Mouse (Mus musculus) Patski (cell line): ENCODE measurements around the gene Lingo1. TPM values are rescaled to one million over a fixed set of nuclear protein-coding genes. Genes with fewer than 3 reads are reported as not detected.

Source experiments
- ATAC-seq: fragments of 100-300 bp; one replicate; pipeline ENCODE4 v1.8.0; 2021
- CTCF ChIA-PET: fragments of 350-600 bp; sonication (Branson Sonifier 250); formaldehyde crosslinking; loops from one replicate; lab custom pipeline; 2022; ENCODE audit warnings: inconsistent platforms; lab: Charles Lee
- POLR2A ChIA-PET: fragments of 350-600 bp; sonication (Branson Sonifier 250); formaldehyde crosslinking; loops from one replicate; lab custom pipeline; 2022; ENCODE audit warnings: antibody characterized with exemption, inconsistent platforms; lab: Charles Lee
- DNase-seq: peaks from one replicate; pipeline ENCODE4 v3.0.0-alpha.2; 2011; ENCODE audit warnings: low read depth, low spot score
- H3K27me3 ChIP-seq: fragments of 371-371 bp; one replicate; pipeline ENCODE4 v1.5.1; 2021
- CTCF ChIP-seq: fragments of 100-300 bp; IDR thresholded peaks from one replicate; pipeline ENCODE4 v1.5.1; 2021
- in situ Hi-C: fragments of 300-500 bp; cut with MboI; formaldehyde crosslinking; loops from 3 replicates; pipeline ENCODE4 v1.11.1; 2018; ENCODE audit warnings: low pct_unique_long_range_greater_than_20kb, mixed read lengths
- polyA plus RNA-seq: library from polyadenylated mRNA; unstranded; gene quantifications from one replicate; pipeline ENCODE4 v1.2.3, GENCODE M21; 2021

Gene Lingo1
- polyA plus RNA-seq, 1 experiment from 2014 or later = 0.06 TPM

GRCm38 (mm10) chr9:56725814-56726213 lies 70.5 kb downstream of the Lingo1 start:
- POLR2A ChIA-PET = no interaction called here
- no peak for TF ChIP-seq CTCF
- H3K27me3 ChIP-seq = peaks cover 51% of the 10 kb centered on the region
- in situ Hi-C loops = no loop called here
- DNase-seq (peak; percentile 6), ATAC-seq (no peak)
- CTCF ChIA-PET = no interaction called here

DNA sequence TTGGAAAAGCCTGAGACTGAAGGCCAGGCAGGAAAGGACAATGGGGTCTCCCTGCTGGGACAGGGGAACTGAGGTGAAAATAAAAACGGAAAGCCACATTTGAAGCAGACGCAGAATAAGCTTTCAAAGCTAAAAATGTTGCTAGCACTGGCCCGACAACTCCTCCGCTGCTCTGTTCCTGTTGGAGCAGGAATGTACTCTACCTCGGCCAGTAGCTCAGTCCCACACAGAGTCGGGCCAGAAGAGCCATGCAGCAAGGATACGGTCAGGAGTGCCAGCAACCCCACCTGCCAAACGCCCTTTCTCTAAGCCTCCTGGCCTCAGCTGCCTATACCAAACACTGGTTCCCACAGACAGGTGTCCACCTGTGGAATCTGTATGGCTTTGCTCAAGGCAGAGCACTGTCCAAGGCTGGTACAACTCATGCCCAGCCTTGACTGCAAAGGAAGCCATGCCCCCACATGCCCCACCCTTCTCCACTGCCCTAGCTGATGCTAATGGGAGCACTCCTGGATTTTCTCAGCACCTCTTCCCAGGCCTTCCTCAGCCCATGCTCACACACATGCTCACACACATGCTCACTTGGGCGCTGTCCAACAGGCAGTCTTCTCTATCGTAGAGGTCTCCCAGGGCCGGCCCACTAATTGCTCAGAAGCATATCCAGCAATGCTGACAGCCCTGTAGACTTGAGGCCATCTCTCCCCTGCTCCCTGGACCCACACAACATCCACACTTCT lies 74.0 kb downstream of the Lingo1 start:
- DNase-seq = no peak
- in situ Hi-C loops = no loop called here
- CTCF ChIA-PET = no interaction called here
- no peak for ATAC-seq
- POLR2A ChIA-PET = no interaction called here
- peaks cover 50% of the 10 kb centered on the region for H3K27me3 ChIP-seq
- no peak for TF ChIP-seq CTCF

- H3K27me3 ChIP-seq = peaks cover 50% of the 10 kb centered on the region
- in situ Hi-C loops = no loop called here
- ChIA-PET CTCF (no interaction called here), POLR2A (no interaction called here)
- no peak for DNase-seq
- TF ChIP-seq CTCF = no peak
- ATAC-seq = no peak
Observed at GRCm38 (mm10) chr9:56718984-56719383, 77.3 kb downstream of the Lingo1 start.

DNA sequence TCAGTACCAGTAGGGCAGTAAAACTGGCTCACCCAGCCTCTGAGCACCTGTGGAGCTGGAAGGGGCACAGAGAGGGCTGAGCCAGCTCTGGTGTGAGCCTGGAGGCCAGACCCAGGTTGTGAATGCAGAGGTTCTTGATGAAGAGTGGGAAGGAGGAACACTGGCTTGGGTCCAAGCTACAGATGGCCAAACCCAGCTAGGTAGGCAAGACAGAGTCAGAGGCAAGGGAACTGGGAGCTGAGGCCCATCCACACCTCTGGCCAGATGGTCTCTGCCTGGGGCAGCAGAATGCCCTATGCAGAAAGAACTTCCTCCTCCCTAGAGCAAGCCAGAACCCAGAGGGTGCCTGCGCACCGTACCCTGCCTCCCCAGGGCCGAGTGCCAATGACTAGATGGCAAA lies 79.7 kb downstream of the Lingo1 start:
- in situ Hi-C loops = no loop called here
- CTCF ChIA-PET = no interaction called here
- no peak for DNase-seq
- POLR2A ChIA-PET = no interaction called here
- no peak for TF ChIP-seq CTCF
- ATAC-seq = no peak
- peaks cover 52% of the 10 kb centered on the region for H3K27me3 ChIP-seq

GRCm38 (mm10) chr9:56716066-56716465 lies 80.2 kb downstream of the Lingo1 start:
- CTCF ChIA-PET = no interaction called here
- in situ Hi-C loops = no loop called here
- no peak for TF ChIP-seq CTCF
- ATAC-seq = no peak
- POLR2A ChIA-PET = no interaction called here
- no peak for DNase-seq
- peaks cover 55% of the 10 kb centered on the region for H3K27me3 ChIP-seq

- H3K27me3 ChIP-seq = peaks cover 62% of the 10 kb centered on the region
- no peak for TF ChIP-seq CTCF
- POLR2A ChIA-PET = no interaction called here
- DNase-seq (no peak), ATAC-seq (no peak)
- in situ Hi-C loops = no loop called here
- CTCF ChIA-PET = no interaction called here
Observed at GRCm38 (mm10) chr9:56714391-56714790, 81.9 kb downstream of the Lingo1 start.

GRCm38 (mm10) chr9:56712667-56713369 lies 83.5 kb downstream of the Lingo1 start:
- peaks cover 62% of the 10 kb centered on the region for H3K27me3 ChIP-seq
- in situ Hi-C loops = no loop called here
- DNase-seq = no peak
- ATAC-seq = no peak
- ChIA-PET POLR2A (no interaction called here), CTCF (no interaction called here)
- no peak for TF ChIP-seq CTCF

GRCm38 (mm10) chr9:56710958-56711357 lies 85.3 kb downstream of the Lingo1 start:
- POLR2A ChIA-PET = no interaction called here
- CTCF ChIA-PET = no interaction called here
- H3K27me3 ChIP-seq = peaks cover 61% of the 10 kb centered on the region
- no peak for TF ChIP-seq CTCF
- DNase-seq = no peak
- in situ Hi-C loops = no loop called here
- no peak for ATAC-seq

GRCm38 (mm10) chr9:56706482-56707085 lies 89.7 kb downstream of the Lingo1 start:
- ChIA-PET CTCF (no interaction called here), POLR2A (no interaction called here)
- DNase-seq = no peak
- no peak for TF ChIP-seq CTCF
- in situ Hi-C loops = no loop called here
- ATAC-seq = no peak
- peaks cover 58% of the 10 kb centered on the region for H3K27me3 ChIP-seq

DNA sequence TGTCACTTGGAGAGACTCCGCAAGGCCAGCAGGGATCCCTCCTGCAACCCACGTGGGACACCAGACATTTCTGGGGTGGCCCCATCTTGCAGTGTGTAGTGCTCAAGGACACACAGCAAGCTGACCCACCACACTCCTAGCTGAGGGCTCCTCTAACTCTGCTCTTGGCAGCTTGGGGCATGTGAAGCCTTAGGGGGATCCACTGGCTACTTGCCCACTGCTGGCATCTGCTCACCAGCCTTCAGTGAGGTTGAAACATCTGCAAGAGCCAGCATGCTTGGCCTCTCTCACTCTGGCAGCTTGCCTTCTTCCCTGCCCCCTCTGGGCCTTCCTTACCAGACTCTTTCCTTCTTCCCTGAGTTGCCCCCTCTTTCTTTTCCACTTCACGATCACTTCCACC lies 94.9 kb downstream of the Lingo1 start:
- no peak for TF ChIP-seq CTCF
- ChIA-PET POLR2A (no interaction called here), CTCF (no interaction called here)
- no peak for ATAC-seq
- H3K27me3 ChIP-seq = peaks cover 47% of the 10 kb centered on the region
- in situ Hi-C loops = no loop called here
- no peak for DNase-seq

GRCm38 (mm10) chr9:56700866-56701265 lies 95.4 kb downstream of the Lingo1 start:
- CTCF ChIA-PET = no interaction called here
- POLR2A ChIA-PET = no interaction called here
- H3K27me3 ChIP-seq = peaks cover 49% of the 10 kb centered on the region
- no peak for TF ChIP-seq CTCF
- in situ Hi-C loops = no loop called here
- ATAC-seq = no peak
- no peak for DNase-seq
